Mouse (Mus musculus): ENCODE data around the gene Nudt3.

Gene Nudt3

DNA sequence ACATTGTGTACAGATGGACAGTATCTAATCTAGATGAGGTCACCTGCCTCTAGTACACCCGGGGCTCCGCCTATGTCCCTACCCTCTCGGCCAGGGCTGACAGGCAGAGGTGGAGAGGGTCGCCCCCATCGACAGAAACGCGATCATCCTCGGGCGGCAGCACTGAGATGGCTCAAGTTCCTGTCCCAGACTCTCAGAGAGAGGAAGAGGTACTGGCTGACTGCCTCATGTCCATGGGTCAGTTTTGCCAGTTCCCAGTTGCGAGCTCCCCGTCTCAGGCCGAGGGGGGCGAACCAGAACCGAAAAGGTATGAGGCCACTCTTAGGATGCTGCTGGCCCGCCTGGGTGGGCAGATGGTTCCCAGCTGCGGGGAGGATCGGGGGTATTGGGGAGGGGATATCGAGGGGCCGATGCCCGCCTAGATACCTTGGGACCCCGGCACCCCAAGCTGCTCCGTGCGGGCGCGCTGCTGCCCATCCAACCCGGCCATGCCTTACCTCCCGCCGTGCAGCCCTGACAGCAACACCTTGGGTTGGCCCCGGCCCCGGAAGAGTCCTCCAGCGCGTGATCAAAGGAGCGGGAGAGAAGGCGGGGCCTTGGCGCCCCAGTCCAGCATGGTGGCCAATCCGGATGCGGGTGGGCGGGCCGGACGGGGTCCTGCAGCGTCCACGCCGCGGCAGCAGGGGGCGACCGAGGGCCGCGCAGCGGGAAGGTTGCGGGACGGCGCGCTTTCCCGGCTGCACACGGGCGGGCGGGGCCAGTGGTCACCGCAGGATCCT is 57.9 kb downstream of the Nudt3 start, which contains the start of gene AI413582:
TSS of gene AI413582 (minus strand) at position 594 of the 779 bp plus-strand sequence.
- DNase-seq (ENCODE audit: low read depth), result peak; percentile 95

DNA sequence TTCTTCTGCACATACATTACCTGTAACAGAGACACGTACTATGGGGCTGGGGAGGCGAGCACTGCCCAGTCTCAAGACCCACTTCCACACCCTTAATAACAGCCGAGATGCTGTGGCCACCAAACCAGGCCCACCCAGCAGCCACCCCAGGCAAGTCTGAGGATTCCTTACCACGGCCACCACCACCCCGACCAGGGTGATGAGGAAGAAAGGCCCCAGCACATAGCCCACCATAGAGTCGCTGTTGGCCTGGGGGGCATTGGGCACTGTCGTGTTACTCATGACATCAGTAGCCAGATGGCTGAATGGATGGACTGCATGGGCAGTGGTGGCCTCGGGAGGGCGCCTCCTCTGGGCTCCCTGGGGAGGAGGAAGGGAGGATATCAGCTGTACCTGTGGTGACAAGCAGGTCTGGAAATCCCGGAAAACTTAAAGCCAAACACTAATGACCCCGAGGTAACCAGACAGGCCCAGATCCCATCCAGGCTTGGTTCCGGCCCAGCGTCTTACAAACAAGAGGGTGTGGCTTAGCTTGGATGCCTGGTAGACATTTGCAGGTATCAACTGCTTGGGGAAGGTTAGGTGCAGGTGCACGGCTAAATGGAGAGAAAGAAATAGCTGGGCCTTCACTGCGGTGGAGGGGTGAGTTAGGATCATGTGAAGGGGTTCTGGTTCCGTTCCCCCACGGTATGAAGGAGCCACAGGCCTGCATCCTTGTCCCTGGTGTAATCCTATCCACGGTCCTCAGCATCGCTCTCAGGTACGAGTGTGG is 58.7 kb downstream of the Nudt3 start:
- peak; percentile 55 for DNase-seq (ENCODE audit: low read depth)

- no peak for DNase-seq (ENCODE audit: low read depth)
Measured at GRCm38 (mm10) chr17:27563771-27564244, 59.5 kb downstream of the Nudt3 start.

DNA sequence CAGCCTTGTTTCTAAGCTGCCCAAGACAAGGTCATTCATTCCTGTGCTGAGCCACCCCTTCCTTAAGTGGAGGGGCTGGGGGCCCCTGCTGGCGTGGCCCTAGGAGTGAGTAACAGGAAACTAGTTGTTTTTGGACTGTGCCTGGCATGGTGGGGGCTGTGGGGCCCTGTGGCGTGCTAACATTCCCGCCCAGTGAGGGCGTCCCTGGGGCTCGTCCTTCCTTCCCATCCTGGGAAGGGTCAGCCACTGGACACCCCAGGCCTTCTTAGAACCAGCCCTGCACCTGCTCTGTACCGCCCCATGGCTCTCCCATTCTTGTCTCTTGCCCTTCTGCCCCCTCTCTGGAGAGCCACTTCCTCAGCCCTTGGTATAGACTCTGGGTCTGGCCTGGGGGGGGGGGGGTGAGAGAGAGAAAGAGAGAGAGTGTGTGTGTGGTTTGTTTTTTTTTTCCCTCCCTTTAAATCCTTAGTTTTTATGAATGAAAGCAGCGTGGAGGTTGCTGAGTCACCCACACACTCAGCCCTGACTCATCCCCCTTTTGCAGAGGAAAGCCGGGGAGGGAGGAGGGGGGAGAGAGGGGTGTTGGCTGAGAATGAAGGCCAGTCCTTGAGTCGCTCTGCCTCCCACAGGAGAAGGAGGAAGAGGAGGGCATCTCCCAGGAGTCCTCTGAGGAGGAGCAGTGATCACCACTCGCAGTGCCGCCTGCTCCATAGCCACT is 61.3 kb downstream of the Nudt3 start:
- DNase-seq (ENCODE audit: low read depth), result no peak

DNA sequence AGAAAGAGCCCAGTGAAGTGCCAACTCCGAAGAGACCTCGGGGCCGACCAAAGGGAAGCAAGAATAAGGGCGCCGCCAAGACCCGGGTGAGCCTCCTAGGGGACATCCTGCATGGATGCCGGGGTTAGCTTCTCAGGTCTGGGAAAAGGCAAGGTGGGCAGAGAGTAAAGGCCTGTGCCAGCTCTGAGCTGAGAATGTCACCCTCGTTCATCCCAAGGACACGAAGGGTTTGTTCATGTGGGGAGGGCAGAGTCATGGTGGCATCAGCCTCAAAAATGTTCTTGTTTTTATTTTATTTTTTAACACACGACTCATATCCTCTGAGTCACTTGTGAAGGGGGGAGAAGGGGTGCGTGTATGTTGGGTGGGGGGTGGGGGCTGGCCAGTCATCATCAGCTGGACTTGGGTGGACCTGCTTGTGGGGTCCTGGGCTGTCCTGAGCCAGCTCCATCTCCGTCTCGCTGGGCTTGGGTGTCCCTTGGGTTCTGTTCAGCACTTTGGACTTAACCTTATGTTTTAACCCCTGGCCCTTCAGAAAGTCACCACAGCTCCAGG is 62.3 kb downstream of the Nudt3 start:
- DNase-seq (ENCODE audit: low read depth), result no peak

- no peak for DNase-seq (ENCODE audit: low read depth)
Measured at GRCm38 (mm10) chr17:27559596-27559995, 63.7 kb downstream of the Nudt3 start.

GRCm38 (mm10) chr17:27558845-27559244 is 64.5 kb downstream of the Nudt3 start:
- no peak for DNase-seq (ENCODE audit: low read depth)

- DNase-seq (ENCODE audit: low read depth), result no peak
Measured at GRCm38 (mm10) chr17:27557927-27558661, 65.2 kb downstream of the Nudt3 start.

GRCm38 (mm10) chr17:27557181-27557926 is 65.9 kb downstream of the Nudt3 start:
- DNase-seq (ENCODE audit: low read depth), result peak; percentile 84

- peak; percentile 94 for DNase-seq (ENCODE audit: low read depth)
Measured at GRCm38 (mm10) chr17:27556315-27557011, 66.8 kb downstream of the Nudt3 start, which contains the start of gene Hmga1. Gene Hmga1, plus strand, starts transcription at chr17:27556497.

DNA sequence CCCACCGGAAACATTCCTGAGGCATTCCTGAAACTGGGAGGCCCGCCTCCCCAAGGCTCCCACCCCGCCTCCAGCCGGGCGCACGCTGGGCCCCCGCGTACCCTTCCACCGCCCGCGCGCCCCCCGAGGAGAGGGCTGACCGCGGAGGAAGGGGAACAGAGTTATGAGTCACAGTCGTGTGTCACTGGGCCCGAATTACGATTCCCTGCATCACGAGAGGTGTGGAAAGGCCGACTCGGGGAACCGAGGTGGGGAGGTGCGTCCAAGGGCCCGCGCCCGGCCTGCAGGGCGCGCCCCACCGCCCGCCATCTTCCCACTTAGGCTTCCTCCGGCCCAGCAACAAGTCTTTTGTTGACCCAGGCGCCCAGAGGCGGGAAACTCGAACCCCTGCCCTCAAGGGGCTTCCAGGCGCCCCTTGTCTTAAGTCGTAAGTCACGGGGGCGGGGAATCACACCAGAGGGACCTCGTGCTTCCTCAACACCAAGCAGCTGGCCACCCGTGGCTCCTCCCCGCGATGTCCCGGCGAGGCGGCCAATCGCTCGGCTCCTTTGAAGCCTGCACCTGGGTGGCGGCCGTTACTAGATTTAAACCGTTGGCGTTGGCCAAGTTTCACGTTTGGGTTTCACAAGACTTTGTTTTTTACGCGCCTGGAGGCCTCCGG is 67.7 kb downstream of the Nudt3 start:
- peak; percentile 80 for DNase-seq (ENCODE audit: low read depth)

DNA sequence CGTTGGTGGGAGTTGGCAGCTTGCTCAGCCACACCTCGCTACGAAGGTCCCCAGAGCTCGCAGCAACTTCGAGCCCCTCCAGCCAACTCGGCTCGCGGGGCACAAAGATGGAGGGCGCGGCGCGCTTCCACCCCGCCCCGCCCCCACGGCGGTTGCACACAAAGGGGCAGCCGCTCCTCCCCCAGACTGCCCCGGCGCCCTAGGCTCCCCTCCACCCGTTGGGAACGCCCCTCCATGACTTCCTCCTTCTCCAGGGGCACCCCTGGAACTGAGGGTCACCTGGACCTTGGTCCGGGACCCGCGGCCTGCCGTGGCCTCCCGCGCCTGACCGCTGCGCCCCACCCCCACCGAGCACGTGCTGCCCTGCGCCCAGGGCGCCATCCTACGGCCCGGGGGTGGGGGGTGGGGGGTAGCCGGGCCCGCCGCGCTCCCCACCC is 68.2 kb downstream of the Nudt3 start:
- DNase-seq (ENCODE audit: low read depth), result peak; percentile 53

DNA sequence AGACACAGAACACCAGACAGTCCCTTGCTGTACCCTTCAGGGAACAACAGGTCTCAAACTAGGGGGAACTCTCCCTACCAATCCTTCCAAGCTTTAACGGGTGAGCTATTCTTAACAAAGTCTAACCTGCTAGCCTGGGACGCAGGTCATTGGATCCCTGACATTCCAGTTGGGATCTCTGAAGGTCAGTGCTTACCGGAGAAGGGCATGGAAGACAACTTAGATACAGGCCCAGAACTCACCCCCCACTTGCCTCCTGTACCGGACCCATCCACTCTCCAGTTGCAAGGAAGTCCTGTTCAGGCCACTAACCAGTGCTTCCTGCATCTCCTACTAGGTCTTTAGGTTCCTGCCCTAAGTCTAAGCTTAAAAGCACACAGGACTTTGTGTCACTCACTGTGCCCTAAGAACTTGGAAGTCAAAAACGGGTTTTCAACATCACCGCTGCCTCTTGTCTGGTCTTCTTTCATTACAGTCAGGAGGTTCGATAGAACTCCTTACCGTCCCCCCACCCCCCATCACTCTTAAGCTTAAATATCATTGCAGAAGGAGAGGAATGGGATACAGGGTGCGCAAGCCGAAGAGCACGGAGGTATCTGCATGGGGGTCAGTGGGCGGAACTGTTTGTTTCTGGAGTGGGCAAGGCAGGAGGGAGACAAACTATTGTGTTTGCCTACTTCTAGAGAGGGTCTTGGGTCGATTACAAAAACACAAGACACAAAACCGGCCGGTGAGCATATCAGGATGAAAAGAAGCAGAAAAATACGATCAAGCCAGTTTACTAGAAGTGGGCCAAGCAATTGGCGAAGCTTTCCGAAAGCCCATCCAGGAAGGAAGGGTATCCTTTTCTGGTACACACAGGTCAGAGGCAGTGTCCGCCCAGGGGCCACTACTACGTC is 69.0 kb downstream of the Nudt3 start:
- DNase-seq (ENCODE audit: low read depth), result no peak

DNA sequence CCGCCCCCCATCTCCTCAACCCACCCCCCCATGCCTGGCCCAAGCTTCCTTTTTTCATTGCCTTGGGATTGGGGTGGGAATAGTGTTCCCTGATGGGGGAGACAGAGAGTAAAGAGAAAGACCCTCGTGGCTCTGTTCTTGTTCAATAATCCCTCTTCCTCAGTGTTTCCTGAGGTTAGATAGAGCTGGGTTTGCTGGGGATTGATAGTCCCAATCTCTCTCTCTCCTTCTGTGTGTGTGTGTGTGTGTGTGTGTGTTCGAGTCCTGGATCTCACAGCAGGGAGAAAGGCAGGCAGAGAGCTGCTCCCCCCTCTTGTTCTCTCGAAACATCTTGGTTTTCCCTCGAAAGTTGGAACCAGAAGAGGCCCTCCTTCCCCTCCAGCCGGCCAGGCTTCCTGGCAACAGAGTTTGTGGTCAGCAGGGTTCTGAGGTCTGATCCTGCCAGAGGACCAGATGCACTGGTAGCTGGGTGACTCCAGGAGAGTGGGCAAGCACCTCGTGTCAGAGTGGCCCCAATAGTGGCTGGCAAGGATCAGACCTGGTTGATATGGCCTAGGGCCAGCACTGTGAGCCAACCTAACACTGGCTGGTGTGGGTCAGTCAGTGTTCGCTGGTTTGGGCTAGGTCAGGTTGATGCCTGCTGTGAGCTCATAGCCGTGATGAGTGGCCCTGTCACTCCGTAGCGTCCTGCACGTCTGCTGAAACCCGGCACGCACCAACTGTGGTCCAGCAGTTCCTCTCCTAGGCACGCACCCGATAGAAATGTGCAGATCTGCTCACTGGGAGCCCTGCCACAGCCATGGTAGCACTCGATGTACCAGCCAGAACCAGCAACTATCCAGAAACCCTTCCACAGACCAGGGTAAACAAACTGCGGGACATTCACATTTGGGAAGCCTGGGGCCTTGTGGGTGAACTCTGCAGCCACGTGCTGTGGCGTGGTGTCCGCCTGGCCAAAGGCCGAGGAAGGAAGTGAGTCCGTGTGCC is 70.8 kb downstream of the Nudt3 start:
- DNase-seq (ENCODE audit: low read depth), result no peak

- DNase-seq (ENCODE audit: low read depth), result no peak
Measured at GRCm38 (mm10) chr17:27551393-27551940, 71.8 kb downstream of the Nudt3 start.

DNA sequence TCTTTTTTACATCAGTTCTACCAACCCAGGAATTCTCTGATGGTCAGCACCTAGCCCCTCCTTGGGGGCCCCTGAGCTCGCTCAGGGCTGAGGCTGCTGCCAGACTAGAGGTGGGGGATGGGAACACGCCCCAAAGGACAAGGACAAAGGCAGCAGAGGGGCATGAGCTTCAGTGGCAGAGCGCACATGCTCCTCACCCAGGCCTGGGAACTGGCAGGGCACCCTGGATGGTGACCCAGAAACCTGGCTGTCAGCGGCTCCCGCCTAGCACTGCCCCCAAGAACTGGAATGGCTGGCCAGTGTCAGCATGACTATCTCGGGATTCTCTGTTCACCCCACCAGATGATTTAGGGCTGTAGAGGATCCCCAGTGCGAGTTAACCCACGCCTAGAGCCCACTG is 74.1 kb downstream of the Nudt3 start:
- no peak for DNase-seq (ENCODE audit: low read depth)
